In the genomic region with DNA sequence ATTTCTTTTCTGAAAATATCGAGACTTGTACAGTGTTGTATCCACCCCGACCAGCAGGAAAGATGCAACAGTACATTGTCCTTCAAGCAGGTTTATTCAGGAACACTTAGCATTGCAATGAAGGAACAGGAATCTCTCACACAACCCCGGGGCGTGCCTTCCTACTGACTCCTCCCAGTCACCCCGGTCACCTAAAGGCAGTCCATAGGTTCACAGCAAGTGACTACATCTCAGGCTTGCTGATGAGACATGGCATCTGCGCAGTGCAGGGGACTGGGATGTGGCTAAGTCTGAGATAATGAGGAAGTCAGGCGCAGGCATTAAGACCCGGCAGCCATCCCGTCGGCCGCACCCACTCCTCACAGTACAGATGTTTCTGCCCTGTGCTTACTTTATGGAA, we compare ENCODE assay signal across 28 mouse cellular contexts.
DNase-seq lines count a peak whose midpoint lies in the region; ATAC-seq and TF ChIP-seq lines count a peak whose summit lies in the region.
"Had no signal": no experiment of that assay in that cellular context is flagged by ENCODE, and none has a peak within 500 bp of the region (broad histone marks: within the 10 kb centered on the region; RNA-seq: fewer than 3 reads in every experiment).

No protein-coding gene starts in this region.

- no peak for TF ChIP-seq CTCF in midbrain, postnatal 0 days (IDR thresholded peaks at IDR 0.05)
- TF ChIP-seq CTCF in MEL (IDR thresholded peaks at IDR 0.05 in 2 of 3, conservative IDR thresholded peaks at IDR 0.05 in 1 of 3; ENCODE audit: control insufficient read depth in 1 of 3, insufficient read depth in 1 of 3, low read depth in 2 of 3, low read length in 3 of 3, poor library complexity in 1 of 3, severe bottlenecking in 1 of 3), result no peak
- TF ChIP-seq CTCF in gastrocnemius, adult 2 months (IDR thresholded peaks at IDR 0.05), result no peak

- peak; percentile 10 for DNase-seq in midbrain, embryonic 11.5 days (ENCODE audit: low spot score, missing footprints)
- DNase-seq in midbrain, postnatal 0 days (ENCODE audit: low spot score), result no peak
- DNase-seq in ES-CJ7 (ENCODE audit: low read depth, low spot score), result peak; percentile 83
- peak; percentile 16 for DNase-seq in MEL (ENCODE audit: low read depth, low spot score)
- DNase-seq in ZHBTc4 (ENCODE audit: low read depth, low spot score), result peak; percentile 88
- DNase-seq in gastrocnemius, postnatal 14 days, result no peak
- no peak for DNase-seq in gastrocnemius, adult 2 months
- DNase-seq: adrenal gland, postnatal 10 days; adrenal gland, postnatal 36 days; B cell, adult 2 months; cerebellum, adult 18-20 months; cerebellum, adult 9-10 months; cerebellum, postnatal 14 days; gastrocnemius, postnatal 36 days; heart, adult 2 months; heart, postnatal 14 days; heart, postnatal 4 days had no signal

- intact Hi-C loops in gastrocnemius, postnatal 14 days (cut with DNase I; ENCODE audit: low total_unique reads), result no loop called here
- intact Hi-C loops in gastrocnemius, adult 2 months (cut with DNase I), result no loop called here

- TF ChIP-seq RAD21 in MEL (IDR thresholded peaks at IDR 0.05; ENCODE audit: low read depth, low read length), result no peak

- no peak overlapping the region for H3K27ac ChIP-seq in midbrain, embryonic 11.5 days (ENCODE audit: low read depth, low read length)
- H3K27ac ChIP-seq in midbrain, postnatal 0 days (ENCODE audit: low read depth, low read length), result no peak overlapping the region
- H3K27ac ChIP-seq in MEL (ENCODE audit: control insufficient read depth, low read depth, low read length), result no peak overlapping the region
- no peak overlapping the region for H3K27ac ChIP-seq in gastrocnemius, adult 2 months
- H3K27ac ChIP-seq: embryonic facial prominence, embryonic 13.5 days; forebrain, embryonic 10.5 days; forebrain, embryonic 13.5 days; heart, adult 2 months; heart, embryonic 10.5 days; heart, embryonic 13.5 days; hindbrain, embryonic 15.5 days had no signal

- no peaks in the 10 kb centered on the region for H3K79me2 ChIP-seq in MEL (ENCODE audit: control insufficient read depth, insufficient read depth, low read length, poor library complexity)

- H3K4me2 ChIP-seq in midbrain, embryonic 11.5 days, result no peak overlapping the region
- no peak overlapping the region for H3K4me2 ChIP-seq in midbrain, postnatal 0 days (ENCODE audit: low read depth, low read length, poor library complexity, severe bottlenecking)
- H3K4me2 ChIP-seq: embryonic facial prominence, embryonic 13.5 days; forebrain, embryonic 13.5 days; heart, embryonic 13.5 days; hindbrain, embryonic 15.5 days had no signal

- H3K9ac ChIP-seq in midbrain, embryonic 11.5 days (ENCODE audit: low read length), result no peak overlapping the region
- no peak overlapping the region for H3K9ac ChIP-seq in midbrain, postnatal 0 days (replicated peaks; ENCODE audit: low read length, poor library complexity, severe bottlenecking)
- H3K9ac ChIP-seq in MEL (ENCODE audit: control insufficient read depth, low read depth, low read length, poor library complexity, severe bottlenecking), result no peak overlapping the region
- H3K9ac ChIP-seq: embryonic facial prominence, embryonic 13.5 days; forebrain, embryonic 13.5 days; heart, embryonic 13.5 days; hindbrain, embryonic 15.5 days had no signal

- peak; percentile 30; the same call in 1 of the 2 replicates for ATAC-seq in midbrain, embryonic 11.5 days (ENCODE audit: low FRiP score)
- ATAC-seq in midbrain, postnatal 0 days (ENCODE audit: low FRiP score), result no peak
- ATAC-seq: forebrain, embryonic 13.5 days; forebrain, embryonic 16.5 days; intestine, postnatal 0 days; Patski had no signal

- no peak for TF ChIP-seq POLR2A in MEL (IDR thresholded peaks at IDR 0.05; ENCODE audit: control insufficient read depth in 1 of 2, insufficient read depth in 1 of 2, low read depth in 1 of 2, low read length in 2 of 2, poor library complexity in 1 of 2)

- no peaks in the 10 kb centered on the region for H3K36me3 ChIP-seq in midbrain, embryonic 11.5 days (ENCODE audit: control insufficient read depth, insufficient read depth, low read length)
- H3K36me3 ChIP-seq in midbrain, postnatal 0 days (ENCODE audit: insufficient read depth, low read length), result no peaks in the 10 kb centered on the region
- no peaks in the 10 kb centered on the region for H3K36me3 ChIP-seq in MEL (ENCODE audit: control insufficient read depth in 1 of 2, insufficient read depth in 2 of 2, low read length in 2 of 2)
- H3K36me3 ChIP-seq: embryonic facial prominence, embryonic 13.5 days; forebrain, embryonic 10.5 days; heart, embryonic 10.5 days; heart, embryonic 13.5 days; hindbrain, embryonic 15.5 days had no signal

- 81% methylated on average over 11 of the region's 11 CpGs for WGBS in midbrain, embryonic 11.5 days
- WGBS in midbrain, postnatal 0 days, result 83% methylated on average over 11 of the region's 11 CpGs

- H3K4me1 ChIP-seq in midbrain, embryonic 11.5 days (ENCODE audit: control insufficient read depth, insufficient read depth, low read length), result no peaks in the 10 kb centered on the region
- H3K4me1 ChIP-seq in midbrain, postnatal 0 days (ENCODE audit: insufficient read depth, low read length), result no peaks in the 10 kb centered on the region
- H3K4me1 ChIP-seq in MEL (ENCODE audit: control insufficient read depth in 1 of 2, insufficient read depth in 2 of 2, low read length in 2 of 2), result no peaks in the 10 kb centered on the region
- H3K4me1 ChIP-seq: embryonic facial prominence, embryonic 13.5 days; forebrain, embryonic 10.5 days; forebrain, embryonic 13.5 days; heart, embryonic 10.5 days; heart, embryonic 13.5 days; hindbrain, embryonic 15.5 days had no signal

- no peaks in the 10 kb centered on the region for H3K27me3 ChIP-seq in midbrain, embryonic 11.5 days (ENCODE audit: control insufficient read depth, insufficient read depth, low read length)
- no peaks in the 10 kb centered on the region for H3K27me3 ChIP-seq in midbrain, postnatal 0 days (ENCODE audit: insufficient read depth, low read length)
- H3K27me3 ChIP-seq in MEL (ENCODE audit: control insufficient read depth in 1 of 2, insufficient read depth in 2 of 2, low read length in 2 of 2), result no peaks in the 10 kb centered on the region
- H3K27me3 ChIP-seq: CH12.LX; embryonic facial prominence, embryonic 13.5 days; forebrain, embryonic 13.5 days; heart, embryonic 13.5 days; hindbrain, embryonic 15.5 days; Patski had no signal

- no peak for TF ChIP-seq EP300 in MEL (IDR thresholded peaks at IDR 0.05; ENCODE audit: low read depth in 1 of 2, low read length in 2 of 2)

- no peak overlapping the region for H3K4me3 ChIP-seq in midbrain, embryonic 11.5 days (ENCODE audit: low read depth, low read length)
- H3K4me3 ChIP-seq in midbrain, postnatal 0 days (ENCODE audit: low read depth, low read length), result no peak overlapping the region
- H3K4me3 ChIP-seq in MEL (ENCODE audit: control insufficient read depth in 1 of 2, insufficient read depth in 1 of 2, low read depth in 2 of 2, low read length in 2 of 2), result no peak overlapping the region
- no peak overlapping the region for H3K4me3 ChIP-seq in gastrocnemius, adult 2 months
- H3K4me3 ChIP-seq: embryonic facial prominence, embryonic 13.5 days; erythroblast, embryonic 14.5 days; forebrain, embryonic 10.5 days; forebrain, embryonic 13.5 days; heart, adult 2 months; heart, embryonic 10.5 days; heart, embryonic 13.5 days; hindbrain, embryonic 15.5 days had no signal

- H3K9me3 ChIP-seq in midbrain, embryonic 11.5 days (ENCODE audit: control insufficient read depth, low read length), result no peaks in the 10 kb centered on the region
- 0 out of 2 replicates have a peak, but pooled peaks cover 3% of the 10 kb centered on the region for H3K9me3 ChIP-seq in midbrain, postnatal 0 days (ENCODE audit: low read length)
- H3K9me3 ChIP-seq in MEL (replicated peaks; ENCODE audit: insufficient read depth, low read length), result no peaks in the 10 kb centered on the region
- H3K9me3 ChIP-seq: embryonic facial prominence, embryonic 13.5 days; forebrain, embryonic 10.5 days; heart, embryonic 10.5 days; heart, embryonic 13.5 days; hindbrain, embryonic 15.5 days had no signal

TF ChIP-seq in MEL, 35 proteins besides CTCF, POLR2A, EP300 and RAD21:
- TF ChIP-seq RCOR1 (IDR thresholded peaks at IDR 0.05; ENCODE audit: low read depth, low read length) (no peak), GABPA (IDR thresholded peaks at IDR 0.05; ENCODE audit: low read depth, low read length) (no peak), SMC3 (IDR thresholded peaks at IDR 0.05; ENCODE audit: low read depth, low read length) (no peak), USF2 (IDR thresholded peaks at IDR 0.05; ENCODE audit: borderline replicate concordance in 1 of 2, insufficient read depth in 1 of 2, low read depth in 1 of 2, low read length in 2 of 2) (no peak), ZC3H11A (IDR thresholded peaks at IDR 0.05; ENCODE audit: low read depth, low read length) (no peak), CHD2 (IDR thresholded peaks at IDR 0.05; ENCODE audit: low read length) (no peak), TAL1 (IDR thresholded peaks at IDR 0.05; ENCODE audit: low read length) (no peak), ZNF384 (IDR thresholded peaks at IDR 0.05; ENCODE audit: low read depth, low read length) (no peak), TBP (IDR thresholded peaks at IDR 0.05; ENCODE audit: low read depth, low read length) (no peak), ELF1 (IDR thresholded peaks at IDR 0.05; ENCODE audit: low read depth, low read length) (no peak), MYC (IDR thresholded peaks at IDR 0.05; ENCODE audit: low read depth, low read length) (no peak), POLR2AphosphoS2 (IDR thresholded peaks at IDR 0.05; ENCODE audit: low read length) (no peak), MXI1 (IDR thresholded peaks at IDR 0.05; ENCODE audit: low read depth, low read length) (no peak)
TF ChIP-seq in MEL: peak in this region for 0.

Comparison
In these comparisons a context has a peak if more than half of its experiments do, and no peak if none do; other contexts are left out.
1. DNase-seq: peak in midbrain, embryonic 11.5 days (single experiment), ES-CJ7 (single experiment), MEL (single experiment) and ZHBTc4 (single experiment); none in midbrain, postnatal 0 days (single experiment), gastrocnemius, postnatal 14 days (single experiment) and gastrocnemius, adult 2 months (single experiment).